Mouse (Mus musculus): ENCODE data around the gene Med14.

Med14 gene

GRCm38 (mm10) chrX:12673054-12673775, 88.7 kb downstream of the Med14 start, which contains the start of gene 1810030O07Rik:
1810030O07Rik (minus strand) TSS chrX:12673668.
- peak; percentile 91 to 93 for DNase-seq (ENCODE audit: low spot score in 2 of 2)

GRCm38 (mm10) chrX:12653879-12654278, 108.0 kb downstream of the Med14 start:
- DNase-seq (ENCODE audit: low spot score in 2 of 2) = peak in 1 of 2 experiments; percentile 14

- no peak for DNase-seq (ENCODE audit: low spot score in 2 of 2)
Observed at GRCm38 (mm10) chrX:12651906-12652305, 110.0 kb downstream of the Med14 start.

GRCm38 (mm10) chrX:12645531-12646304, 116.2 kb downstream of the Med14 start:
- no peak for DNase-seq (ENCODE audit: low spot score in 2 of 2)

GRCm38 (mm10) chrX:12644976-12645375, 116.9 kb downstream of the Med14 start:
- no peak for DNase-seq (ENCODE audit: low spot score in 2 of 2)
